Mouse (Mus musculus): ENCODE measurements around the gene Chd3.
A peak's percentile ranks its signal among the peaks of the same experiment; 100 is the strongest.

Chd3 gene

GRCm38 (mm10) chr11:69390400-69391034 lies 21.3 kb upstream of the Chd3 start:
- no peak for ATAC-seq (ENCODE audit: insufficient number of reproducible peaks, low FRiP score, low TSS enrichment)

- no peak for ATAC-seq (ENCODE audit: insufficient number of reproducible peaks, low FRiP score, low TSS enrichment)
Observed at GRCm38 (mm10) chr11:69389531-69390399, 20.6 kb upstream of the Chd3 start.

- no peak for ATAC-seq (ENCODE audit: insufficient number of reproducible peaks, low FRiP score, low TSS enrichment)
Observed at GRCm38 (mm10) chr11:69388680-69389079, 19.5 kb upstream of the Chd3 start.

- ATAC-seq (ENCODE audit: insufficient number of reproducible peaks, low FRiP score, low TSS enrichment): no peak
Observed at GRCm38 (mm10) chr11:69386758-69387157, 17.6 kb upstream of the Chd3 start.

DNA sequence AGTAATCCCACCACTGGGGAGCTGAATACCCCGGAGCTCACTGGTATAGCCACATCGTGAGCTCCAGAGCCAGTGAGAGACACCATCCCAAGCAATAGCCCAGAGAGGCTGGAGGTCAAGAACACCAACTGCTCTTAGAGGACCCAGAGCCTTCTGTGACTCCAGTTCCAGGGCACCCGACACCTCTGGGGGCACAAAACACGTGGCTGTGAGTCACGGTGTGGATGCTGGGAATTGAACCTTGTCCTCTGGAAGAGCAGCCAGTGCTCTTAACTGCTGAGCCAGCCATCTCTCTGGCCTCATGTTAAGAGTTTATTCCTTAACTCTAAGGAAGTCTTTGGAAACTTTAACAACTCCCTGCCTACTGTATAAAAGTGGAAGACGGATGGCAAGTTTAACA lies 15.8 kb upstream of the Chd3 start:
- no peak for ATAC-seq (ENCODE audit: insufficient number of reproducible peaks, low FRiP score, low TSS enrichment)

- ATAC-seq (ENCODE audit: insufficient number of reproducible peaks, low FRiP score, low TSS enrichment): no peak
Observed at GRCm38 (mm10) chr11:69382478-69383105, 13.4 kb upstream of the Chd3 start.

DNA sequence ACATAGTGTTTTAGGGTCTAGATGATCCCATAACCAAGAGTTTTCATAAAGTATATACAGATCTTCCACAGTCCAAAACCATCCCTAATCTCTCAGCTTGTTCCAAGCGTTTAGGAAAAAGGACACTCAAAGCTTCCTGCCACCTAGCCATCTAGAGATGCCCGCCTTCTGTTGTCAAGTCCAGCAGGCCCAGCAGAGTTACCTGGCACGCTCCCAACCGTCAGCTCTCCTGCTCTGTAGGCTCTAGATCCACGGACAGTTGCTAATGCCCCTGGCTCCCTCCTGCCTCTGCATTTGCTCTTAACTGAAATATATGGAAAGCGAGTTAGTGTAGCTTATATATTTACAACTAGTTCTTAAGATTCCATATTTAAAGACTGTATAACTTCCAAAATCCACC lies 12.2 kb upstream of the Chd3 start:
- ATAC-seq (ENCODE audit: insufficient number of reproducible peaks, low FRiP score, low TSS enrichment): no peak

DNA sequence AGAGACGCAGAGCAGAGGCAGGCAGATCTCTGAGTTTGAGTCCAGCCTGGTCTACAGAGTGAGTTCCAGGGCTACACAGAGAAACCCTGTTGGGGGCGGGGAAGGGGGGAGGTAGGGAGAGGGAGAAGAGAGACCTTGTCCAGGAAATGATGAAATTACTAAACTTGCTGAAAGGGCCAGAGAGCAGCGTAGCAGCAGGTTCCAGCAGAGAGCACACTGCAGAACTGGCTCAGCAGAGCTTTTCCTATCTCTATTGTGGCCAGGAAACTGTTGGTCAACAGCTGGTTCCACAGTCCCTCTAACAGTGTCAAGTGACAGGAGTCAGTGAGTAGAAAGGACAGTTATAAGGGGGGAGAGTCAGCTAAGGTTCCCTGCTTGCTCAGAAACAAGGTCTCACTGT lies 10.4 kb upstream of the Chd3 start:
- ATAC-seq (ENCODE audit: insufficient number of reproducible peaks, low FRiP score, low TSS enrichment): no peak

- ATAC-seq (ENCODE audit: insufficient number of reproducible peaks, low FRiP score, low TSS enrichment): no peak
Observed at GRCm38 (mm10) chr11:69377766-69378165, 8.6 kb upstream of the Chd3 start.

DNA sequence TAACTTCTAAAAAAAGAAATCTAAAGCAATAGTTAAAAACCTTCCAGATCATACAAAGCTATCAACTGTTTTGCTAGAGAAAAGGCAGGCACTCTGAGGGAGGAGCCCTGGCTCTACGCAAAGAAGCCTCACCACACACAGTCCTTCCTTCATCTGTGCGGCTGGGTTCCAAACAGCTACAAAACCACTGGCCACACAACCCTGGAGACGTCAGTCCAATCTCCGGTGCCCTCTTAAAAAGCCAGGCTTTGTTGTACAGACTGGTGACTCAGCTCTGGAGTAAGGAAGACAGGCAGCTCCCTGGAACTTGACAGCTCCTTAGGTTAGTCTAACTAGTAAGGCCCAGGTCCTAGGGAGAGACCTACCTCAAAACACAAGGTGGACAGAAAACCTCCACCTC lies 6.4 kb upstream of the Chd3 start:
- no peak for ATAC-seq (ENCODE audit: insufficient number of reproducible peaks, low FRiP score, low TSS enrichment)

- no peak for ATAC-seq (ENCODE audit: insufficient number of reproducible peaks, low FRiP score, low TSS enrichment)
Observed at GRCm38 (mm10) chr11:69373223-69373965, 4.2 kb upstream of the Chd3 start.

GRCm38 (mm10) chr11:69372780-69373170 lies 3.6 kb upstream of the Chd3 start:
- ATAC-seq (ENCODE audit: insufficient number of reproducible peaks, low FRiP score, low TSS enrichment): no peak

DNA sequence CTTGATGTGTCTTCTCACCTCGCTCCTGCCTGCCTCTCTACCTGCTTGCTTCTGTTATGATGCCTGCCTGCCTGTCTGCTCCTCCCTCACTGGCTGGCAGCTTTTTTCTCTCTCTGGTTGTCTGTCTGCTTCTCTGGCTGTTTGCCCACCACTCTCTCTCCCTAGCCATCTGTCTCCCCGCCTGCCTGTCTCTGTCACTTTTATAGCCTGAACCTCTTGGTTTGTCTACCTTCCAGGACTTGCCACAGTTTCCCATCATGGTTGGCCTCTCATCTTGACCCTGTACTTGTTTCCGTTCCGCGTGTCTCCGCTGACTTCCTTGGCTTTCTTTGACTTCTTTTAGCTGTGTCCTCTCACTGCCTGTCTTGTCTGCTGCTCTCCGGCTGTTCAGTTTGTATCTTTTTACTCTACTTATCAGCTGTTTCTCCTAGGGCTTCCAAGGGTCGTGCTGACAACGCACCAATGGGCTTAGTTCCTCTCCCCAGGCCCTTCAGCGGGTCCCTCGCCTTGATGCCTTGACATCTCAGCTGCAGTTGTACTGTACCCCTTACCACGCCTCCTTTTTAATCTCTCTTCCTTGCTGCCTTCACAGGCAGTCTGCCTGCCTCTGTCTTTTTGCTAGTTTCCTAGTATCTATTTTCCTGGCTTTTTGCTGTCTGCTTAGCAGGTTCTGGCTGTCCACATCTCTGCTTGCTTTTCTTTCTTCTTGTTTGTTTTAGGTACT lies 3.0 kb upstream of the Chd3 start:
- ATAC-seq (ENCODE audit: insufficient number of reproducible peaks, low FRiP score, low TSS enrichment): peak; percentile 76; the same call in 1 of the 2 replicates

DNA sequence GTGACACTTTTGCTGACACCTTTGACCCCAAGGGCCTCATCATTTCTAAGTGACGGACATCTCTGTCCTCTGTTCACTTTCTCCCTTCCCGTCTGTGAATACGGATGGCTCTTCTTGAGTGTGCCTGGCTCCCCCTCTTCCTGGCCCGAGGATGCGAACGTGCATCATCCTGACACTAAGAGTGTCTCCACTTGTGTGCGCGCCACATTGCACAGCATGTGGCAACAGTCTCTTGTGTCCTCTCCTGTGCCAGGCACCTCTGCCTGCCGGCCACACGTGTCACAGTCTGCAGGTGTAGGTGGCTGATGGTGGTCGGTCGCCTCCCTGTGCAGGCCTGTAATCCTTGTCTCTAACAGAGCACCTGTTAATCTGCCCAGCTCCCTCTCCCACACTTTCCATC lies 2.4 kb upstream of the Chd3 start:
- ATAC-seq (ENCODE audit: insufficient number of reproducible peaks, low FRiP score, low TSS enrichment): no peak

GRCm38 (mm10) chr11:69370817-69371215 lies 1.6 kb upstream of the Chd3 start:
- no peak for ATAC-seq (ENCODE audit: insufficient number of reproducible peaks, low FRiP score, low TSS enrichment)

DNA sequence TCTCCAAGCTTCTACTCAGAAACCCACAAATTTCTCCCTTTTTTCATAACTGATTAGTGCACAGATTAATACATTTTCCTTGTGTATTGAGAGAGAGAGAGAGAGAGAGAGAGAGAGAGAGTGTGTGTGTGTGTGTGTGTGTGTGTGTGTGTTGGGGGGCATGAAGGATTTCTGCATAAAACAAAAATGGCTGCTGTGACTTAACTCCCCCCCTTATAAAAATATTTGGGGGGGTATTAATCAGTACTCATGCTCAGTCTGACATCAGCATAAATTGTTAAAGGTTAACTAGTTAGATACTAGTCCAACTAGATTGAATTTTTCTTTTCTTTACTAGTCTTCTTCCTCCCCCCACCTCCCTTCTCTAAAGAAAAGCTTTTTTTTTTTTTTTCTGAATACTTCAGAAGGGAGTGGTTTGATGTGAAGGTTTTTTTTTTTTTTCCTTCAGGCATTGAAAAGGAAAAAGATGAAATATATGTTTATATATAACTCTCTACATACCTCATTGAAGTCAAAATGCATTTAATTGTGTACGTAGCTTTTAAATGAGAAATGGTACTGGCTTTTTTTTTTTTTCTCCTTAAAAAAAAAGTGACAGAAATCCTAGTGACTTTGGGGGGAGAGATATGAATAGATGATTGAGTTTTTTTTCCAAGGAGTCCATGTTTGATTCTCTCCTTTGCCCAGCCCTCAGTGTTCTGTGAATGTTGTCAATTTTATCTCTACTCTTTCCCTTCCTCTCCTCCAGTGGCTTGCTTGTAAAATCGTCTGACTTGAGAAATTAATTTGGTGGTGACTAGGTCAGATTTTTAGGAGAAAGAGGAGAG lies 997 bp upstream of the Chd3 start:
- ATAC-seq (ENCODE audit: insufficient number of reproducible peaks, low FRiP score, low TSS enrichment): no peak

GRCm38 (mm10) chr11:69368356-69369214 lies 621 bp downstream of the Chd3 start:
- no peak for ATAC-seq (ENCODE audit: insufficient number of reproducible peaks, low FRiP score, low TSS enrichment)

DNA sequence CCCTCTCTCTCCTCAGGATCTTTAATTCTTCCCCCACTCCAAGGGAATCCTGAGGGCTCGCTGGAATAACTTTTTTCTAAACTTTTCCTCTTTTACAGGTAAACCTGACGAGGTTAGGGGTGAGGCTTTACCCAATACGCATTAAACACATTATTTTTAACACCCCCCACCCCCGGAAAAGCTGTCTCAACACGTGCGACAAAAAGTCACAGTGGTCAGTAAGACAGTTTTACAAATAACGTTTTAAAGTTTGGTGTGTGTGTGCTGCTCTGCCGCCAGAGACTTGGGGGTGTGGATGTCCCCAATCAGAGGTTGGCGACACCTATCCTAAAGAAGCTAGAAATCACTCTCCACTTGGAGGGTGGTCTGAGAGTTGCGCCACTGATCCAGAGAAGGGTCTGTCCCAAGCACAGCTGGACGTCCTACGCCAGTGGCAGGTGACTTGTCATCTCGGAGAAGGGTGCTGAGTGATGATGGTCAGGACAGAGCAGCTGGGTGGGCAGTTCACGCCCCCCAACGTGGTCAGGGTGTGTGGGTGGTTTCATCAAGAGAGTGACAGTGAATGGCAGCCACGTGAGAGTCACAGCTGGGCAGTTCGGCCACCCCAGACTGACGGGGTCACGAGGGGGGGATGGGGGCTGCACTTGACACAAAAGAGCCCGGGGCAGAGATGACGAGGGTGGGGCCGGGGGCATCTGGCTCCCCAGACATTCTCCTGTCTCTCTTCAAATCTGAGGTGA lies 1.4 kb downstream of the Chd3 start:
- ATAC-seq (ENCODE audit: insufficient number of reproducible peaks, low FRiP score, low TSS enrichment): no peak

Measured in cerebellum, adult (tissue).